Mouse (Mus musculus) layer of hippocampus, postnatal 25 days (tissue): ENCODE data around the gene Cand1. TPM values are rescaled to one million over a fixed set of nuclear protein-coding genes. Genes with fewer than 3 reads are reported as not detected.

Experiments used
- DNase-seq, 2 experiments: peaks; one replicate each; pipeline ENCODE4 v3.0.0; 2022; ENCODE audit warnings: mixed read lengths in 2 of 2, low spot score in 1 of 2; ENCODE audit errors: extremely low spot score in 1 of 2
- total RNA-seq, 2 experiments: library from RNA; stranded (reverse); gene quantifications; 2 replicates each; pipeline ENCODE4 v1.2.3; 2021

Cand1 gene
- total RNA-seq, 2 experiments from 2014 or later = 146 TPM

DNA sequence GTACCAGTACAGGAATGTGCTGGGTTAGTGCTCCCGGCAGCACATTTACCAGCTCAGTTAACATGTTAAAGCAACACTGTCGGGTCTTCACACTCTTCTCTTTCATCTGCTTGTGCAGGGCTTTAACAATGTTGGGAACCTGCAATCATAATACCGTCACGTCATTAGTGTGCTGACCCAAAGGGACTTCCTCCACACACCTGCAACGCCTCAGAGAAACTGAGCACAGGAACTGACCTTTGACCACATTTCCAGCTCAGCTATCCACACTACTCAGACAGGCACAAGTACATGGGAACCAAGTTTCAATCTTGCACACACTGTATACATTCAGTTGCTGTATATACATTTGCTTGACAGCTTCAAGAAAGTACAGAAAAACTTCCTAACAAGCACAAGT lies 27.4 kb downstream of the Cand1 start:
- no peak for DNase-seq

GRCm38 (mm10) chr10:119211251-119211650 lies 28.6 kb downstream of the Cand1 start:
- DNase-seq = no peak

GRCm38 (mm10) chr10:119206309-119206932 lies 33.4 kb downstream of the Cand1 start:
- DNase-seq = no peak

- DNase-seq = no peak
These were observed 34.6 kb downstream of the Cand1 start for GRCm38 (mm10) chr10:119205229-119205628.

DNA sequence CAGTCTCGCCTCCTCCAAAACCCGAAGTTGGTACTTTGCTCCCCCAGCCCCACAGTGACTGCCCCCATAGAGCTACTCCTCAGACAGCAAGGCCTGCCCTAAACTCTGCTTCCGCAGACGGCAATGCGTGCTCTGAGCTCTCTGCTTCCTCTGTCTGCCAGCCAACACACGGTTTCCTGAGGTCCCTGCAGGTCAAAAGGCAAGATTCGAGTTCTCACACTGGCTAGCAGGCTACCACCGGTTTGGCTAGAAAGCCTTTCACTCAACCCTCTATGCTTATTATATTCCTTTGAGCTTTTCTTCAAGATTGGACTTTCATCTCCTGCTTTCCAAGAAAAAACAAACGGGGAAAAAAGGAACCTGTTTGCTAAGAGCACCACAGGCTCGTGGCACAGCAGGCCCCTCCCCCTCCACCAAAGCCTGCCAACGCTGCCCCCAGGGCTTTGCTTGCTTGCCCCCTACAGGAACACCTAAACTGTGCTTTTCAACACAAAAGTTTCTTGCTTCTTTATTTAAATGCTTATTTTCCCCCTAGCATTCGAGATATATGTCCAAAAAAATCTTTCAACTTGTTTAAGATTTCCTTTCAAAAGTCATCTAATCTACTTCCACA lies 35.4 kb downstream of the Cand1 start:
- no peak for DNase-seq

DNA sequence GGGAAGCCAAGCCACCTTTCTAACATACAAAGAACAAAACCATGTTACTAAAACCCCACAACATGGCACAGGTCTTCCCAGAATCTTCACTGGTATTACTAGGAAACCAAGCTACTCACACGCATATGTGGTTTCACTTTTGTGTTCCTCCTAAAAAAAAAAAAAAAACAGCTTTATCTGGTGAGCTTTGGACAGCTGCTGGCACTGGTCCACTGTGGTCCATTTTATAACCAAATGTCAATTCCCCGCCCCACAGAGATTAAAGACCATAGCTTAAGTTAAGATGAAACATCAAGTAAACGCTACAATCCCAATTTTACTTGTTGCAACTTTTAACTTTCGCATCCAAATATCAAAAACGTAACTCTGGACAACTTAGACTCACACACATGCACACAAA lies 40.0 kb downstream of the Cand1 start:
- no peak for DNase-seq

- no peak for DNase-seq
These were observed 41.5 kb downstream of the Cand1 start for GRCm38 (mm10) chr10:119198186-119198880.

GRCm38 (mm10) chr10:119197621-119198150 lies 42.2 kb downstream of the Cand1 start:
- DNase-seq = no peak

GRCm38 (mm10) chr10:119192598-119193372 lies 47.1 kb downstream of the Cand1 start:
- DNase-seq = no peak

GRCm38 (mm10) chr10:119187720-119188119 lies 52.1 kb downstream of the Cand1 start:
- no peak for DNase-seq

- no peak for DNase-seq
These were observed 70.2 kb downstream of the Cand1 start for GRCm38 (mm10) chr10:119169656-119170055.

- no peak for DNase-seq
These were observed 70.6 kb downstream of the Cand1 start for GRCm38 (mm10) chr10:119169237-119169636.

GRCm38 (mm10) chr10:119168791-119169190 lies 71.1 kb downstream of the Cand1 start:
- peak in 1 of 2 experiments; percentile 7 for DNase-seq

- DNase-seq = no peak
These were observed 72.0 kb downstream of the Cand1 start for GRCm38 (mm10) chr10:119167858-119168257.

GRCm38 (mm10) chr10:119165051-119165450 lies 74.8 kb downstream of the Cand1 start:
- DNase-seq = no peak

GRCm38 (mm10) chr10:119161820-119162382 lies 78.0 kb downstream of the Cand1 start:
- no peak for DNase-seq

DNA sequence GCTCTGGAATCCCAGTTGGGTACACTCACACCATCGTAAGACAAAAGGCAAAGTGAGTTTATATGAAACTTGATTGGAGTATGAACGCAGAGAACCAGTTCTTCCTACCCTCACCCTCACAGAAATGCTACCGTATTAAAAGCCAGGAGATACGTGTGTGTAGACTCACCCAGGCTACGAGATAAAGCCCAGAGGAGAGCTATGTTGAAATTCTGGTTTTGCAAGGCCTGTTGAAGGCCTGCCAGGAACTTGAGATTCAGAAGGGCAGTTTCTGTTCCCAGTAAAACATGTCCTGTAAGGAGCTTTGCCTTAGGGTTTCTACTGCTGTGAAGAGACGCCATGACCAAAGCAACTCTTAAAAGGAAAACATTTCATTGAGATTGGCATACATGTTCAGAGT lies 79.7 kb downstream of the Cand1 start:
- DNase-seq = no peak

DNA sequence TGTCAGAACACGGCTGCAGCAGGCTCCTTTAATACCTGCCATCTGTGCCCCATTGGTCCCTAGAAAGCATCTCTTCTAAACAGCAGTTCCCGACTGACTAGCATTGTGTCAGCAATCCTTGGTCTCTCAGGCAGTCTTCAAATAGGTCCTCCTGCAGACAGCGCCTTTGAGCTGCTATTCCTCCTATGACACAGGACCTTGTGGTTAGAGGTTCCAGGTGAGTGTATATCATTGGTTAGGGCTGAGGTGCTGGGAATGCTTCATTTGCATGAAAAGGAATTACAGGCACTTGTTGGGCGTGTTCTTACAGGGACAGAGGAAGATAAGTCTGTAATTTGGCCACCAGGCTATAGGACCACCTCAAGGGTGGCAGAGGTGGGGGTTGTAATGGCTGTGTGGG lies 90.6 kb downstream of the Cand1 start:
- DNase-seq = no peak
